Mouse (Mus musculus) adrenal gland (tissue): Measurements from ENCODE around the gene Pou2f3.

ENCODE experiments used
- intact Hi-C: fragments of 180-260 bp; cut with DNase I; formaldehyde crosslinking; loops from one replicate; pipeline ENCODE4 v1.15.1; 2025

The Pou2f3 gene

DNA sequence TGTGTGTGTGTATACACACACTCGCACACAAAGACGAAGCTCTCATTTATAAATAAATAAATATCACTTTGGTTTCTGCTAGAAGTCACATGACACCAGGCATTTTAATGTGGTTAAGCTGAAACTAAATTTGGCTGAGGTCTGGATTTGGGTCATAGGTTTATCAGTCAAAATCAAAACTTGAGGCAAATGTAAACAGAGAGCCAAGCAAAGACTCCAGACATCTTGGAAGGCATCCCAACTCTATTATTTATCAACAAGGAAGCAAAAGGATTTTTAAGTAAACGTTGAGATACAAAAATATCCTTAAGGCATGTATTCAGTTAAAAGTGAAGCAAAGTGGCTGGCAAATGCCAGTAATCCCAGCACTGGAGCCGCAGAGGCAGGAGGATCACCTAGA, 95.3 kb downstream of the Pou2f3 start:
- intact Hi-C loops, result no loop called here

- intact Hi-C loops, result no loop called here
These were observed 99.7 kb downstream of the Pou2f3 start for GRCm38 (mm10) chr9:43110286-43110980.

- intact Hi-C loops, result no loop called here
These were observed 101.0 kb downstream of the Pou2f3 start for GRCm38 (mm10) chr9:43109125-43109524.

GRCm38 (mm10) chr9:43108721-43109120, 101.4 kb downstream of the Pou2f3 start:
- intact Hi-C loops, result no loop called here

DNA sequence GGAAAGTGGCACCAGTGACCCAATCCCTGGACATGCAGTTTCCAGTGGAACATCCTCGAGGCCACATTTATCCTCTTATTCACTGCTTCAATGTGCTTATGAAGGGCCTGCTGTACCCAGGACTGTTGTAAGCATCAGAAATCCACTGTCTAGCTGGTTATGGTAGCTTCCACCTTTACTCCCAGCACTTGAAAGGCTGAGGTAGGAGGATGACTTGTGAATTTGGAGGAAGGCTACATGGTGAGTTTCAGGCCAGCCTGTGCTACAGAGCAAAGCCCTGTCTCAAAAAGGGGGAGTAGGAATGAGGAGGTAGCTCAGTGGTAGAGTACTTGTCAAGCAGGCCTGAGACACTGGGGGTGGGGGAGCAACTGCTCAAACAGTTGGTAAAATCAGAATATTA, 102.1 kb downstream of the Pou2f3 start:
- intact Hi-C loops, result no loop called here

DNA sequence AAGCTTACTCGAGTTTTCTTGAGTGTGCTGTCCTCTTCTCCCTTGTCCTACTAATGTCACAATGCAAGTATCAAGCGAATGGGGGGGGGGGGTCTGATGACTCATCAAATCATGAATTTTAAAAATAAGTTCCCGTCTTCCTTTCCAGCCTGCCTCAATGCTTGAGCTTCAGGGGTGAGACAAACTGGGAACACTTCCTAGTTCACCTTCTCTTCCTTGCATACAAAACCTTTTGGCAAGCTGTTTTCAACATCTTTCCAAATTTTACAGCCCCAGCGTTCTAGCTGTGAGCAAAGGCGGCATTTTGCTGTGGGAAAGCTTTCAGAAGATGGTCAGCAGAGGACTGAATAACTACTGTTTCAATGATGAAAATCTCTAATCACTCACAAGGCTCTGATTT, 102.6 kb downstream of the Pou2f3 start:
- intact Hi-C loops, result loop anchor here (2.0 kb wide), 1 partner anchor 107 kb away; no protein-coding TSS in a partner anchor

DNA sequence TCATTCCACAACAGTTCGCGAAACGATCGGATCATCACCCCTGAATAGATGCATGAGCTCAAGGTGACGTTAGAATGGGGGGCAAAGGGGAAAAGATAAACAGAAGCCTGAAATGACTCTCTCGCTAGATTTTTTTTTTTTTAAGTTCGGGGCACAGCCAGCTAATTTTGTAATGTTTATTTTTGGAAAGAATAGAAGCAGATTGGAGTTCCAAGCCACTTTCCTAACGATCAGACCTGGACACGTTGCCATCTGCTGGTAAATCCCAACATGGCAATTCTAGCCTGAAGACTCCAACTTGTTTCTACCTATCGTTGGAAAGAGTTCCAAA, 103.0 kb downstream of the Pou2f3 start, which contains the start of gene Arhgef12:
Arhgef12 (minus strand) TSS at position 53 of the 331 bp plus-strand sequence.
- intact Hi-C loops, result loop anchor here (2.0 kb wide), 1 partner anchor 106 kb away; no protein-coding TSS in a partner anchor

- intact Hi-C loops, result loop anchor here (2.0 kb wide), 1 partner anchor 106 kb away; no protein-coding TSS in a partner anchor
These were observed 103.6 kb downstream of the Pou2f3 start for GRCm38 (mm10) chr9:43106426-43107186.

- intact Hi-C loops, result loop anchor here (2.0 kb wide), 1 partner anchor 105 kb away; no protein-coding TSS in a partner anchor
These were observed 104.4 kb downstream of the Pou2f3 start for GRCm38 (mm10) chr9:43105664-43106361.

GRCm38 (mm10) chr9:43104873-43105663, 105.1 kb downstream of the Pou2f3 start:
- intact Hi-C loops, result no loop called here

GRCm38 (mm10) chr9:43104526-43104872, 105.7 kb downstream of the Pou2f3 start:
- intact Hi-C loops, result no loop called here

DNA sequence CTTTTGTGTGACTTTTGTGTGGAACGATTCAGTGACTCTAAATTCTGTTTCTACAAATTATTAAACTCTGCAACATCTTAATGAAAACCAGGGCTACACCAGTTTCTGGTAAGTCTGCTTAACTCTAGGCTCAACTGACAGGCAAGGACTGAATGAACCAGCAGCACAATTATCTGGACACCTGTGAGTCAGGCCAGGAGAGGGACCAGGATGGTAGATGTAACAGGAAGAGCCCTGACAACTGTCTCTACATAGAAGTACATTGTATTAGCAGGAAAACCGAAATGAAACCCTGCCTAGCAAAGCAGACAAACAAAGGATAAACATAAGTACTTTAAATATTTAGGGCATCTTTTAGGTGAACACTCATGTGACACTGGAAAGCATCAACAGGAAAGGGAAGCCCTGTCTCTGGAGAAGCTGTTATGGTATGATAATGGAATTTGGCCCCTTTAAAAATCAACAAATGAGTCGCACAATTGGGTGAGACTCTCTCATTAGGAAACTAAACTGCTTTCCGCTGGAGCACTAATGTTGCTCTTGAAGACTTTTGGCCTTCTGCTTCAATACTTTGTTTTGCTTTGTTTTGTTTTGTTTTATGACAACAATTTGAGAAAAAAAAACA, 106.4 kb downstream of the Pou2f3 start:
- intact Hi-C loops, result no loop called here

- intact Hi-C loops, result no loop called here
These were observed 107.2 kb downstream of the Pou2f3 start for GRCm38 (mm10) chr9:43102931-43103330.

GRCm38 (mm10) chr9:43101936-43102595, 108.1 kb downstream of the Pou2f3 start:
- intact Hi-C loops, result no loop called here

DNA sequence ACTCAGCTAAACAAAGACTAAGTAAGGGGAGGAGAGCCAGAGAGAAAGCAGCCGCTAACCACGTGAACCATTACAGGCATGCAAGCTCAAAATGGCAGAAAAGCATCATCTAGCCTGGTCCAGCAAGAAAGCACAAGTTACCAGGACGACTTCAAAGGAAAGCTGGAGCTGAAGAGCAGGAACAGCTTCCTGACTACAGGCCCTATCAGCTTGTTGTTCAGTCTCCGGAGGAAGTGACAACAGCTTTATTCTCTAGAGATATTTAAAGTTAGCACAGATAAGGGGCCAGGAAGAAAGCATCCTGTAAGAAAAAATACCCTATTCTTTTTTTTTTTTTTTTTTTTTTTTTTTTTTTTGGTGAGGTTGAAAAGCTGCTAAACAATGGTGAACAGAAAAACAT, 111.2 kb downstream of the Pou2f3 start:
- intact Hi-C loops, result no loop called here

- intact Hi-C loops, result no loop called here
These were observed 112.2 kb downstream of the Pou2f3 start for GRCm38 (mm10) chr9:43097801-43098557.

DNA sequence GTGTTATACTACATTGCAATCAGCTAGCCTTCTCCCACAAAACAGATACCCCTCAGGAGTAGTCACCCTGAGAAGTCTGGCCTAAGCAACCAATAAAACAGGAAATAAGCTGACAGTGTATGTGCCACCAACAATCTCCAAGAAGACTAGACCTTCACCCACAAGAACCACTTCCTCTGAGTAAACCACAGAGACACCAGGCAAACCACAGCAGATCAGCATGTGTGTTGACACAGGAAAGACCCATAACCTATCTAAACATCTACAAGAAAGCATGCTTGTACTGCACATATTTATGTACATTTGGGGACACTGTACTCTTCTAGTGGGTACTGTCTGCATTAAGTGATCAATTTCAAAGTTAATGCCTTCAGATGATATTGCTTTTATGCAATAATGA, 113.8 kb downstream of the Pou2f3 start:
- intact Hi-C loops, result no loop called here

- intact Hi-C loops, result no loop called here
These were observed 115.3 kb downstream of the Pou2f3 start for GRCm38 (mm10) chr9:43094828-43095227.

GRCm38 (mm10) chr9:43093803-43094202, 116.4 kb downstream of the Pou2f3 start:
- intact Hi-C loops, result no loop called here
